Mouse (Mus musculus) ES-Bruce4 (cell line): ENCODE data around the gene Jam3. TPM values are rescaled to one million over a fixed set of nuclear protein-coding genes. Genes with fewer than 3 reads are reported as not detected.

ENCODE experiments used
- H3K27ac ChIP-seq: 2 replicates; pipeline ENCODE4 v1.5.1; 2012; ENCODE audit warnings: low read length, inconsistent platforms; ENCODE audit not compliant: insufficient read depth
- H3K27me3 ChIP-seq: 2 replicates; pipeline ENCODE4 v1.6.1; 2012; ENCODE audit warnings: mild to moderate bottlenecking, low read length, inconsistent platforms; ENCODE audit not compliant: control insufficient read depth, poor library complexity, insufficient read depth, severe bottlenecking
- H3K36me3 ChIP-seq: 2 replicates; pipeline ENCODE4 v1.6.1; 2012; ENCODE audit warnings: inconsistent platforms, mild to moderate bottlenecking, low read length, moderate library complexity; ENCODE audit not compliant: control insufficient read depth, poor library complexity, insufficient read depth, severe bottlenecking
- H3K4me1 ChIP-seq: one replicate; pipeline ENCODE4 v1.8.1; 2011; ENCODE audit warnings: low read length; ENCODE audit not compliant: control insufficient read depth, insufficient read depth
- H3K4me3 ChIP-seq: 2 replicates; pipeline ENCODE4 v1.5.1; 2011; ENCODE audit warnings: low read depth, mild to moderate bottlenecking, low read length
- H3K9ac ChIP-seq: 2 replicates; pipeline ENCODE4 v1.6.1; 2012; ENCODE audit warnings: low read depth, mild to moderate bottlenecking, inconsistent platforms; ENCODE audit not compliant: poor library complexity, severe bottlenecking
- H3K9me3 ChIP-seq: replicated peaks from 2 replicates; pipeline ENCODE4 v1.6.1; 2012; ENCODE audit warnings: mild to moderate bottlenecking, low read length, inconsistent platforms; ENCODE audit not compliant: control insufficient read depth, poor library complexity, insufficient read depth, severe bottlenecking
- CTCF ChIP-seq: IDR thresholded peaks from one replicate; pipeline ENCODE4 v1.8.1; 2011; ENCODE audit warnings: low read depth, low read length
- EP300 ChIP-seq: IDR thresholded peaks from 2 replicates; pipeline ENCODE4 v1.6.1; 2011; ENCODE audit warnings: low read depth, low read length; ENCODE audit not compliant: insufficient read depth
- POLR2A ChIP-seq: IDR thresholded peaks from one replicate; pipeline ENCODE4 v1.8.1; 2011; ENCODE audit warnings: low read length; ENCODE audit not compliant: insufficient read depth
- polyA plus RNA-seq: library from polyadenylated mRNA; stranded (reverse); fragments of >200 nt; gene quantifications from 2 replicates; pipeline ENCODE4 v1.2.4, GENCODE M21; 2011; ENCODE audit warnings: low read depth; ENCODE audit not compliant: missing spikeins, insufficient read depth, insufficient read length

The Jam3 gene
- 8.6 and 9.4 TPM in 2 replicates for polyA plus RNA-seq

GRCm38 (mm10) chr9:27154763-27155530 is at the start of gene Jam3:
Gene Jam3, minus strand, starts transcription at chr9:27155421.
- H3K4me1 ChIP-seq, result no peaks in the 10 kb centered on the region
- peak within 1 kb of the TSS; percentile 40 for H3K9ac ChIP-seq
- no peaks in the 10 kb centered on the region for H3K9me3 ChIP-seq
- H3K4me3 ChIP-seq, result peak within 1 kb of the TSS; percentile 79
- H3K27me3 ChIP-seq, result no peaks in the 10 kb centered on the region; the same call in 1 of the 2 replicates
- TF ChIP-seq EP300 (no peak), POLR2A (peak; percentile 20)
- H3K27ac ChIP-seq, result no peak within 1 kb of the TSS
- H3K36me3 ChIP-seq, result no peaks in the 10 kb centered on the region

- no peak for TF ChIP-seq CTCF
- TF ChIP-seq EP300, result no peak
- no peak for TF ChIP-seq POLR2A
- Histone ChIP-seq H3K27me3 (no peaks in the 10 kb centered on the region), H3K4me1 (no peaks in the 10 kb centered on the region), H3K36me3 (no peaks in the 10 kb centered on the region), H3K27ac (no peak overlapping the region), H3K4me3 (no peak overlapping the region), H3K9me3 (no peaks in the 10 kb centered on the region), H3K9ac (no peak overlapping the region)
Measured at GRCm38 (mm10) chr9:27204201-27204600, 49.0 kb upstream of the Jam3 start.

- H3K27ac ChIP-seq, result no peak overlapping the region
Measured at GRCm38 (mm10) chr9:27203134-27203533, 47.9 kb upstream of the Jam3 start.

GRCm38 (mm10) chr9:27201472-27202219 is 46.4 kb upstream of the Jam3 start:
- no peak overlapping the region for H3K9ac ChIP-seq
- H3K9me3 ChIP-seq, result no peaks in the 10 kb centered on the region
- H3K36me3 ChIP-seq, result no peaks in the 10 kb centered on the region
- H3K27ac ChIP-seq, result no peak overlapping the region
- H3K4me3 ChIP-seq, result no peak overlapping the region
- no peaks in the 10 kb centered on the region for H3K27me3 ChIP-seq
- no peaks in the 10 kb centered on the region for H3K4me1 ChIP-seq
- TF ChIP-seq EP300 (no peak), POLR2A (no peak), CTCF (no peak)

More at GRCm38 (mm10) chr9:27203134-27203533, 47.9 kb upstream of the Jam3 start:
- TF ChIP-seq POLR2A (no peak), EP300 (no peak), CTCF (no peak)
- H3K9me3 ChIP-seq, result no peaks in the 10 kb centered on the region
- no peaks in the 10 kb centered on the region for H3K36me3 ChIP-seq
- no peaks in the 10 kb centered on the region for H3K4me1 ChIP-seq
- no peak overlapping the region for H3K4me3 ChIP-seq
- no peak overlapping the region for H3K9ac ChIP-seq
- no peaks in the 10 kb centered on the region for H3K27me3 ChIP-seq

GRCm38 (mm10) chr9:27193592-27194080 is 38.4 kb upstream of the Jam3 start:
- Histone ChIP-seq H3K4me1 (peaks cover 2% of the 10 kb centered on the region), H3K27me3 (no peaks in the 10 kb centered on the region), H3K27ac (no peak overlapping the region), H3K36me3 (no peaks in the 10 kb centered on the region), H3K9me3 (no peaks in the 10 kb centered on the region), H3K4me3 (no peak overlapping the region), H3K9ac (no peak overlapping the region)
- TF ChIP-seq CTCF, result no peak
- no peak for TF ChIP-seq EP300
- no peak for TF ChIP-seq POLR2A
